Mouse (Mus musculus): ENCODE data around the gene Adamtsl2. TPM values are rescaled to one million over a fixed set of nuclear protein-coding genes. Genes with fewer than 3 reads are reported as not detected.

Adamtsl2 gene
- total RNA-seq, 2 experiments from 2014 or later = 16.1 to 18.1 TPM

DNA sequence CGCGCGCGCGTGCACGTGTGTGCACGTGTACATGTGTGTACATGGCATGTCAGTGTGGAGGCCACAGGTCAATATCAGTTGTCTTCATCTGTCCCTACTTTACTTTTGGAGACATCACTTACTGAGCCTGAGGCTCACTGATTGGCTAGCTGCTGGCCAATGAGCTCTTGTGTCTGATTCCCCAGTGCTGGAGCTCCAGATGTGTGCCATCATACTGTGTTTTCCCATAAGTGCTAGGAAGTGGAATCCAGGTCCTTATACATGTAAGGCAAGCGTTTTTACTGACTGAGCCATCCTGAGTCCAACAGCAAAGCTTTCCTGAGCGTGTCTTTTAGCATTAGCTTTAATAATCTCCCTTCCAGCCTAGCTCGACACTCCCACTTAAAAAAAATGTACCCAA, 35.0 kb downstream of the Adamtsl2 start:
- DNase-seq (ENCODE audit: low spot score in 2 of 2) = no peak

DNA sequence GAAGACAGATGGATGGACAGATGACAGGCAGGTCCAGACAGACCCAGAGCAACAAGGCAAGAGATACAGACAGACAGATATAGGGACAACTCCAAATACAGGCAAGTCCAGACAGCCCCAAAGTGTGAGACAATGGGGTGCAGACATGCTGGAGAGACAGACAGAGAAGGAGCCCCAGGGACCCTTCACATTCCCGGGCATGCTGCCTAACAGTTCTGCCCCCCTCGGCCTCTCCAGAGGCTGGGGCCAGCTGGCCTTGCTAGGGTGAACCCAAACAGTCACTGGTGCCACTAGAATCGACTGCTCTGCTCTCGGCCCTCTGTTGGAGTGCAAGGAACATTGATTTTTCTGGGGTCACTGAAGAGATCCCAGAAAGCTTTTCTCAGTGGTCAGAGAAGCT, 39.3 kb downstream of the Adamtsl2 start:
- no peak for DNase-seq (ENCODE audit: low spot score in 2 of 2)

DNA sequence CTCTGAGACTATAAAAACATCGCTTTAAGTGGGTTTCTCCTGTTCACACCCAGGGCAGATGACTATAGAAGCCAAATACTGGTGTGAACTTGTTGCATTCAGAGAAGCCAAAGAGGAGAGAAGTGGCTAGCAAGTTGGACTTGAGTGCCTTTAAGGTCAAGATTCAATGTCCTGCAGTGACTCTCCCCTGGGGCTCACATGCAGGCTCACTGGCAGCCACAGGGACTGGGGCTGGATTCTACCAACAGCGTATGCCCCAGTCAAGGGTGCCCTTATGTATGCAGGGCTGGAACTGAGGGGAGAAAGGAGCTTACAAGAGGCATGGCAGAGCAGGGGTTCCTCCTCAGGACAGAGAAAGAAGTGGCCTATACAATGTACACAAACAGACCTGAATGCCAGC, 40.6 kb downstream of the Adamtsl2 start:
- DNase-seq (ENCODE audit: low spot score in 2 of 2) = no peak

DNA sequence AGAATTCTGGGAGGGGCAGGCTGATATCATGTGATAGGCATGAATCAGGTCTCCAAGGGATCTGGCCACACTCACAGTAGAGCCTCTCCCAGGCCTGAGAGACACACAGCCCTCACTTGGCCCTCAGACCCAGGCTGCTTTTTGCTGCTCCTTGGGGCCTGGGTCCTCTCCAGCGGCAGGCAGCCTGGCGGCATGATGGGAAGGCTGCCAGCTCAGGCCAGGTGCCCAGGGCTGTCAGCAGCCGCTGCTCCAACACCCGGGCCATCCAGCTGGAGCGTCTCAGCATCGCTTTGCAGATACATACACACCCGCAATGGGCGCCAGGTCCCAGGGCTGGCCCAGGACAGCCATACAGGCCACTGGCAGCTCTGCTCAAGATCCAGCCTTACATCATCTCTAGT, 41.1 kb downstream of the Adamtsl2 start:
- peak; percentile 48 to 69 for DNase-seq (ENCODE audit: low spot score in 2 of 2)

DNA sequence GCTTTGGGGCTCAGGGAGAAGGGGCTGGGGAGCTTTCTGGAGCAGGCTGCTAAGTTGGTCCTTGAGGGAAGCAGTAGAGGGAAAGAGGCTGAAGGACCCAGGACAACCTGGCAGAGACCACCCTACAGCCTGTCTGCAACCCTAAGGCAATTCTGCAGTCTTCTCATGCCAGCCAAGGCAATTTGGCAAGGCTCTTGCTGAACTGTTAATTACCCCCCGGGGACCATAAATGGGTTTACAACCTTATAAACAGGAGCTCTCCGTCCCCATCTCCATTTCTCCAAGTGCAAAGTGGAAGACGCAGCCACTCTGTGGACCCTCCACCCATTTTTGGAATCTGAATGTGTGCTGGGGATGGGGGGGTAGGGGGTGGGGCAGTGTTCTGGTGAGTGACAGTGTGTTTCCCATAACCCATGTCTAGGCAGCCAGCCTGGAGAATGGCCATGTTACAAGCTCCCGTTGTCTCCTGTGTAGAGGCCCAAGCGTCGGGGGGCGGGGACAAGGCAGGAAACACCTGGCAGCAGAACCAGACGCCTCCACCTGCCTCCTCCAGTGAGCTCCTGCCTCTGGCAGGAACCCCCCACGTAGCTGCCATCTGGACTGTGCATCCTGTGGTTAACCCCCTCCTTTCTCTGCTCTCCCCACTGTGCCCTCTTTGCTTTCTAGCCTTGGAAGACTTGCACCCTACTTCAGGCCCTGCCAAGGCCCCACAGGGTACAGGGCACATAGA, 42.6 kb downstream of the Adamtsl2 start:
- DNase-seq (ENCODE audit: low spot score in 2 of 2) = peak in 1 of 2 experiments; percentile 42

DNA sequence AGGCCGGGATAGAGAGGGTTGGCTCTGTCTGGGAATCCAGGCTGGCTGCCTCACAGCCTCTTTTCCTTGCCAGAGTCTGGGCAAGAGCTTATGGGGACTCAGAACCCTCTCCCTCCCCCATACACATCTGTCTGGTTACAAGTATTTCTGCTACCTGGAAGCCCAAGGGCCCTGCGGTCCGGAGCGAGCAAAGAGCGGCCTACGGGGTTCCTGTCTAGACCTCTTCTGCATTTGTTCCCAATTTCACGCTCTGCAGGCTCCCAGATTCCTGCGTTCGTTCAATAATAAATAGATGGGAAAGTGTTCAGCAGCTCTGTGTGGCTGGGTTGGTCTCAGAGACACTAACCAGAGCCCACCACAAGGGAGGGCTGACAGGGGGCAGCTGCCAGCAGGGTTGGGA, 43.4 kb downstream of the Adamtsl2 start:
- DNase-seq (ENCODE audit: low spot score in 2 of 2) = no peak

DNA sequence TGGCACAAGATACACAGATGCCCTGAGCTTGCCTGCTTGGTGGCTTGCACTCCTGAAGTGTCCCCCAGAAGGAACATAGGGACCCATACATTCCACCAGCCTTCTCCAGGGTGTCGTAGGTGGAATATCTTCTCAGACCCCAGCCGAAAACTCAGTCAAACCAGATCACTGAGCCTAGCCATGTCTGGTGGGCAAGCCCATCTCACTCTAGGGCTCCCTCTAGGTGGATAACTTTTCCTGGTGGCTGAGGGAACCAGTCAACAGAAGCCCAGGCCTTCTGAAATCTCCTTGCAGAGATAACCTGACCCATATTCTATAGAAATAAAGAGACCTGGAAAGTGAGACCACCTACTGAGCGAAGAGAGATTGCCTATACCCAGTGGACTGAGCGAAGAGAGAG, 43.9 kb downstream of the Adamtsl2 start:
- DNase-seq (ENCODE audit: low spot score in 2 of 2) = no peak

DNA sequence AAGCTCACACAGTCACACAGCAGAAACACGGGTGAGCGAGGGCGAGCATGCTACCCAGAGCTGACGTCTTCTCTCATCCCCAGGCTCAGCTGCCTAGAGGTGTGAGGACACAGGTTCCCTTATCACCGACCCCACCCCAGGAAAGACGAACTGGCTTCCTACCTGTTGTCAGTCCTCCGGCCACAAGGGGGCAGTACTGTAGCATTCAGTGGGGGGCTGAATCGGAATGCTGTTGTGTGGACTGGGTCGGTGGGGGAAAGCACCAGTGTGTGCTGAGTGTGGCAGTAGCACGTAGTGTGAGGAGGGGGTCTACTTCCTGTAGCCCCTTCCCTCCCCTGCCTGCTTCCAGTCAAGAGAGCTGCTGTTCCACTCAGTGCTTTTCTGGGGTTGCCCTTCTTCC, 46.8 kb downstream of the Adamtsl2 start:
- DNase-seq (ENCODE audit: low spot score in 2 of 2) = peak; percentile 59 to 63

DNA sequence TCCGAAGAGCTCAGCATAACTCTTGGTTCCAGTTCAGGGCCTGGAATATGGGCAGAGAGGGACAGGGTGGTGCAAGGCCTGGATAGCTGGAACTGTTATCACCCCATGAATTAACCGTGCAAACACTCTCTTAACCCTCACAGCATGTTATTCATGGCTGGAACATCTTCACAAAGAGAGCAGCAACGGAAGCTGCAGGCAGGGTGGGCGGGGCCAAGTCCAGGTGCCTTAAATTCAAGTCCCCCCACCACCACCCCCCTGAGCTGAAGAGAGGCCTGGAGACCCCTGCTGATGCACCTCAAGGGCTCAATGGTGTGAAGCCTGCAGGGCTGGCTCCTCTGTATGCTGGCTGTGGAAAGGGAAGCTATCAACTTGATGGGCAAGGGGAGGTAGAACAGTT, 47.3 kb downstream of the Adamtsl2 start:
- DNase-seq (ENCODE audit: low spot score in 2 of 2) = no peak

DNA sequence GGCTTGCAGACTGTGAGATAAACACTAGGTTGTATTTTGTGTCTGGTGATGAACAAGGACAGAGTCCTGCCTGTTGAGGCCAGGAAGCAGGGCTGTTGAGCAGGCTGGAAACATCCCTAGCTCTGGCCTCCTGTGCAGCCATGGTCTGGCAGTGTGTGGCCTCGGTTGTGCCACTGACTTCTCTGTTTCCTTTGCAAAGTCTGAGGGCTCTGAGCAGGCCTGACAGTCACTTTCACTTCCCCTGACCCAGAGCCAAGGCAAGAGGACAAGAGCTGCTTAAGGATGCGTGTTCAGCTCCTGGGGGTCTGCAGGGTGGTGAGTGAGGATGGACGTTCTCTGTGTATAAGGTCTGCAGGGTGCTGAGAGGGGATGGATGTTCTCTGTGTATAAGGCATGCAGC, 49.8 kb downstream of the Adamtsl2 start:
- no peak for DNase-seq (ENCODE audit: low spot score in 2 of 2)

DNA sequence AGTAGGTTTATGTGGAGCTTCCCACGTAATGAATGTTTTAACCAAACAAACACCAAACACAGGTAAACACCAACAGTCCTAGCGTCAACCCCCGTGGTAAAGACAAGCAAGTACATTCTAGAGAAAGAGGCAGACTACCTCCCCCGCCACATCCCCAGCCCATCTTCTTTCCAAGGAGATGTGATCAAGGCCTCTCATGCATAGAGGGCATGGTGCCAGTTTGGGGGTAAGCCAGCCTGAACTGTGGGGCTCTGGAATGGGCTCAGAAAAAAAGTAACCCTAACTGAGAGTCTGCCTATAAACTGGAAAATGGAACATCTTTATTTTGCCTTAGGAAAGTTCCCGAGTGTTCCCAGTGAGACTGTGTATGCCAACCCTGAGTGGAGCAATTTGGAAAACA, 56.8 kb downstream of the Adamtsl2 start:
- no peak for DNase-seq (ENCODE audit: low spot score in 2 of 2)

DNA sequence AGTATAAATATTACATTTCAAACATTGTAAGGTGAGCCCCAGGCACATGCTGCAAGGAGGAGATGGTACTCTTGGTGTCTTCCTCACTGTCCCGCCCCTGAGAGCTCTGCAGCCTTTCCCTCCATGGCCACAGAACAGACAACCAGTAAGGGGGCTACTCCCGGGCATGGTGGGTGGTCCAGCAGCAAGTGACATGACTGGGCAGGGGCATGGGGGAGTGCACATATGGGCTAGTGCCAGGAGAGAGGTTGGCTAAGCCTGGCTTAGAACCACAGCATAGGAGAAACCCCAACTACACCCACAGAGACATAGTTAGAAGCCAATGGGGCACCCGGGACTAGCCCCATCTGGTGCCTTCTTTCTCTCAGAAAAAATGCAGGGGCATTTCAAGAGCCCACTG, 57.2 kb downstream of the Adamtsl2 start:
- DNase-seq (ENCODE audit: low spot score in 2 of 2) = no peak

DNA sequence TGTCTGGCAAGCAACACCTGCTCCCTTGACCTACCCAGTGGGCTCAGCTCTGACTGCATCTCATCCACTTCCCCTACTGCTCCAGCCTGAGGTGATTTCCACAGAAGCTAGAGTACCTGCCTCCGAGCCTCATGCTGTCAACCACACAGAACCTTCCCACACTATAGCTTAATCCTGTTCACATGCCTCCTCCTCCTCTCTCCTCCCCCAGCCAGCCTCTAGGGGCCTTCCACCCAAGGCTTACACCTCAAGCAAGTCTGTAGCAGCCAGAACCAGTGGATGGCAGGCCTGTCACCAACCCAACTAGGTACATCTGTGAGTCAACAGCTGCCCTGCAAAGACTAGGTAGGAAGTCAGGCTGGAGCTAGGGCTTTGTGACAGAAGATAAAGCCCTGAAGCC, 57.6 kb downstream of the Adamtsl2 start:
- no peak for DNase-seq (ENCODE audit: low spot score in 2 of 2)

DNA sequence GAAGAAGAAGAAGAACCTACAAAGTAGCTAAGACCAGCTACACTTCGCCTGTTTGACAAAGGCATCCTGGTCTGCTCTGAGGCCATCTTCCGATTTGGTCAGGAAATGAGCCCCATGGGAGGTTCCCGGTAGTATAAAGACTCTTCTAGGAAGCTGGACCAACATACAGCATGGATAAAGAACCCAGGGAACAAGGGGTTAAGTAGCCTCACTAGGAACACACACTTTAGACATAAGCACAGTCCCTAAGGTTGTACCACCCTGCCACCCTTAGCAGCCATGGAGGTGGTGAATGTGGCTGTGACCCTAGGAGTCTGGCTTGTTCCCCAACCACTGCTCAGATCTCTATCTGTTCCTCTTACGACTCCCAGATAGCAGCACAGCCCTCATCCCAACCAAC, 59.2 kb downstream of the Adamtsl2 start:
- no peak for DNase-seq (ENCODE audit: low spot score in 2 of 2)

DNA sequence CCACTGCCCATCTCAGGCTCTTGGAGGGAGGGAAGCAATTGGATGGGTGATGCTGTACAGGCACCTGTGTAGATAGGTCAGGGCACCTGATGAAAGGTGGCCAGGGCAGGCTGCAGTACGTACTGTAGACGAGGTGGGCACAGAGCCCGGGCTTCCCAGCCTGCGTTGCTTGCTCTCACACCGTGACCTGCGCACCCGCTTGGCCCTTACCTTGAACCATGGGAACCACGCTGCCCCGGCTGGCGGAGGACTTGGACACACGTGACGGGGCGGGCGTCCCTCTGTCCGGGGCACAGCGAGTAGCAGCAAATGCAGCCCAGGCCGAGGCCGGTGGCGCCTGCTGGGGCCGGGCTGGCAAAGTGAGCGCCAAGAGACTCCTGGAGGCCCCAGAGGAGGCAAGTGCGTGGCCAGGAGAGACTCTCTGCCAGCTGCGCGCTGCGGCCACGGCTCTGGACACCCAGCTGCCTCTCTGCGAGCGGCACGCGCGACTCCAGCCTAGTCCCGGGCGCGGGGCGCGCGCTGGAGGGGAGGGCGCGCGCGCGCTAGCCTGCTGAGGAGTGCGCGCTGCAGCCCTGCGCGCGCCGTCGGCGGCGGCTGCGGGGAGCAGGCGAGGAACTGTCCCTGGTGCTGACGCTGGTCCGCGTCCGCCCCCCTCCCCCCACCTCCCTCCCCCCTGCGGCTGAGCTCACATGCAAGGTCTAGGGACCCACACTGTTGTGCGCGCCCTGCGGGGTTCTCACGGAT, 62.9 kb downstream of the Adamtsl2 start, which contains the start of gene Fam163b:
TSS of gene Fam163b (minus strand) at position 542 of the 744 bp plus-strand sequence.
- DNase-seq (ENCODE audit: low spot score in 2 of 2) = peak; percentile 55 to 66

DNA sequence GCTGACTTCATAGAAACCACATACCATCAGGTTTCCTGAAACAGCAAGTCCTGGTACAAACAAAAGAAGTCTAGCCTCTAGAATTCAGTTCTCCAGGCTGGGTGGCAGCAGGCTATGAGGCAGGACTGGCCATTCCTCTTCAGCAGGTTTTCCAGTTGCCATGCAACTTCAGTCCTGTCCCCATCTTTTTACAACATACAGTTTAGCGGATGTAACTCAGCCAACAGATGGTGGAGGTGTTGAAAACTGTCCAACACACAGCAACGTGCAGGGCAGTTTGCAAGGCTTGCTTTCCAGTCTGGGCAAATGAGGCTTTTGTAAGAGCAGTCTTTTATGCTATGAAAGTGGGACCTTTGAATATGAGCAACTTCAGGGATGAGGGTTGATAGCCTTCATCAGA, 65.8 kb downstream of the Adamtsl2 start:
- no peak for DNase-seq (ENCODE audit: low spot score in 2 of 2)

DNA sequence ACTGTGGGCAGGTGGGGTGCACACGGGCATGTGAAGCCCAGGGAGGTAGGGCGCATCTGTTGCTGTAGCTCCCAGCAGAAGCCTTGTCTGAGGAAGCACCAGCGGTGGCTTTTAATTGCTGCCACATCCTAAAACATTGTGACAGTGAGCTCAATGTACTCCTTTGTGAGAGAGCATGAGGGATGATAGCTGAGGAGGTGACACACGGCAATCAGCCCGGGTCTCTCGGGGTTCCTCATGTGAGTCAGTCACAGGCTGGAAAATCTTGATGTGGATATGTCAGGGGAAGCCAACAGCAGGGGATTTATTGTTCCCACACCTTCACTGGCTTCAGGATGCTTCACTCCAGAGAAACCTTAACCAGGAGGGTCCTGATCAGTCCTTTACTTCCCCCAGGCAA, 67.7 kb downstream of the Adamtsl2 start:
- DNase-seq (ENCODE audit: low spot score in 2 of 2) = no peak

DNA sequence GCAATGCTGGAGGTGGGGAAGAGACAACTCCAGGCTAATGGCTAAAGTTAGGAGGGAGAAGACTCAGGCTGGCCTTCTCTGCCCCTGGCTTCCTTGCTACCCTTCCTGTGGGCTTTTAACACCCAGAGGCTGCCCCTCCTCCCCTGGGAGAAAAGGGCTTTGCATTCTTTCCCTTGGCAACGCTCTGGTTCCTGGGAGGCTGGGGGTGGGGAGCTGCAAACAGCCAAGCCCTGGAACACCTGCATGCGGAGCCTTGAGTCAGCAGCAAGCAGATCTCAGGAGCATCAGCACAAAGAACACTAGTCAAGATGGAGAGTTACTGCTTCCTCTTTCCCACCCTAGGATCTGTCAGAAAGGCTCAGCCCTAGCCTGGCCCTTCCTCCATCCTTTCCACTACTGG, 70.3 kb downstream of the Adamtsl2 start:
- DNase-seq (ENCODE audit: low spot score in 2 of 2) = no peak

DNA sequence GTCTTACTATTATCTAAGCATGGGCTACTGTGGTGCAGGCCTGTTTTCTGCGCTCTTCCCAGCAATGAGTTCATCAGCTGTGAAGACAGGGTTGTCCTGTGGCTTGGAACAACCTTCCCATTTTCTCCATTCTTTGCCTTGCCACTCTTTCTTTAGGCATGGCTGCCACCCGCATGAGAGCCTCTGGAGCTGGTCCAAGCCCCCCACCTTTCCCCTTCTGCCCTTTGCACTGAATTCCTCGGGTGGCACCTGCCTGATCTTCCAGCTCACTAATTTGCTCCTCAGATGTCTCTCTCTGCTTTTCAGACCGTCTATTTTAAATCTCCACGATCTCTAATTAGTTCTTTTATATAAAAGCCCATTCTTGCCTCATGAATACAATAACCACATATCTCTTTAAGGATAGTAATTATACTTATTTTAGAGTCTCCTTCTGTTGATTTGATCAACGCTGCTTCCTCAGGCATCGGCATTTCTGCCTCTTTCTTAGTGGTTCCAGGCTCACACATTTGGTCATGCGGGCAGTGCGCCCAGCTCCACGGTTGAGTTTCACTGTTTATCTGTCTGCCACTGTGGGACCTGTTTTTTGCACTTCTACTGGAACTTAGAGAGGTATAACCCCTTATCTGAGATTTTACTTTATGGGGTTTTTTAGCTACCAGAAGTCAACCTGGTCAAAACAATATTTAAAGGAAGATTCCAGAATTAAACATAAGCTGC, 75.4 kb downstream of the Adamtsl2 start:
- no peak for DNase-seq (ENCODE audit: low spot score in 2 of 2)

DNA sequence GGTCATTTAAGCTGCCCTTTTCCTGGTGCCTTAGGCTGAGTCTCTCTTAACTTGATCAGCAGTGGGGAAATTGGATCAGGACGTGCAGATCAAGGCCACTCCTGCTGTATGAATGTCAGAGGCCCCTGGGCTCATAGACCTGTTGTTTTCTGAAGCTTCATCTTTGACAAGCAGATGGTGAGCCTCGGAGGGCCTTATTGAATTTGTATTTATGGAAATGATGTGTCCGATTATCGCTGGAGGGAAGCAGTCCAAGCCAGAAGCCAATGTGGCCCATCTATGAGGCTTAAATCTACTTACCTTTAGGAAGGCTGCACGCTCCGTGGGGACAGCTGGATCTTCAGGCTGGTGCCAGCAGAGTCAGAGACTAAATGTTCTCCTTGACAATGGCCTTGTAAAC, 77.4 kb downstream of the Adamtsl2 start:
- no peak for DNase-seq (ENCODE audit: low spot score in 2 of 2)
